Mouse (Mus musculus) frontal cortex, postnatal 14 days (tissue): ENCODE results near the gene Tstd3.
A peak's percentile ranks its signal among the peaks of the same experiment; 100 is the strongest.

Experiments
- DNase-seq, 2 experiments: peaks; one replicate each; pipeline ENCODE4 v3.0.0; 2022; ENCODE audit warnings: low spot score in 2 of 2

Tstd3 gene

DNA sequence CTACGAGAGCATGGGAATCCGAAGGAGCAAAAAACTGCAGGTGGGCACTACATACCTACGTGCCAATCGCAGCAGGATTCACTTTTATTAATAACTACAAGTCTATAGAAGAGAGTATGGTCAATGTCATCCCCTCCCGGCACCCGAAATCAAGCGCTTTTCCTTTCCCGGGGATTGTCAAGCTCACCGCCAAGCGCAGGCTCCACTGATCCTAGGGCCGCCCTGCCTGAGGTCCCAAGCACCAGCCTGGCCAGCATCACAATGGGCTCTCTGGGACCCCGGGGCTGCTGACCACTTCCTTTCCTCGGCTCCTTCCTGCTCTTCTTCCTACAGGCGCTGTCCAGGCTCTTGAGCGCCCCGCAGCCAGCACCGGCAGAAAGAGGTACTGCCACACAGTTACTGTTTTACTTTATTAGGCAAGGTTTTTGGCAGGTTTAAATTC, at the start of gene Tstd3, which contains the start of gene Usp45:
Gene Tstd3 (minus strand): TSS at position 350 of the 442 bp plus-strand sequence.
Gene Usp45 (plus strand): TSS at position 294 of the 442 bp plus-strand sequence.
- peak; percentile 70 to 84 for DNase-seq

- peak; percentile 14 to 23 for DNase-seq
These were observed 47.0 kb upstream of the Tstd3 start for GRCm38 (mm10) chr4:21814029-21814428.

DNA sequence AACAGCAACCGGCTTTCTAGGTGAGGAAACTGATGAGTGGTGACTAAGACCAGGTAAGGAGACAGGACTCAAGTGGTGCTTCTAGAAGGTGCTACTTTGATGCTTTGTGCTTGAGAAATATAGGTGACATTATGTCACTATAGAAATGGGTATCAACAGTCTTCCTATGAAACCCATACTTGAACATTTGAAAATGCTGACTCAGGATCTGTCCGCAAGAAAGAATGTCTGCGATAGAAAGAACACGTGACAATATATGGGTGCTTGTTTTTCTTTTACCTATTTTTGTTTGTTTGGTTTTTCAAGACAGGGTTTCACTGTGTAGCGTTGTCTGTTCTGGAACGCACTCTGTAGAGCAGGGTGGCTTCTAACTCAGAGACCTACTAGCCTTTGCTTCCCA, 45.6 kb upstream of the Tstd3 start:
- DNase-seq: no peak

GRCm38 (mm10) chr4:21810608-21811007, 43.6 kb upstream of the Tstd3 start:
- no peak for DNase-seq

DNA sequence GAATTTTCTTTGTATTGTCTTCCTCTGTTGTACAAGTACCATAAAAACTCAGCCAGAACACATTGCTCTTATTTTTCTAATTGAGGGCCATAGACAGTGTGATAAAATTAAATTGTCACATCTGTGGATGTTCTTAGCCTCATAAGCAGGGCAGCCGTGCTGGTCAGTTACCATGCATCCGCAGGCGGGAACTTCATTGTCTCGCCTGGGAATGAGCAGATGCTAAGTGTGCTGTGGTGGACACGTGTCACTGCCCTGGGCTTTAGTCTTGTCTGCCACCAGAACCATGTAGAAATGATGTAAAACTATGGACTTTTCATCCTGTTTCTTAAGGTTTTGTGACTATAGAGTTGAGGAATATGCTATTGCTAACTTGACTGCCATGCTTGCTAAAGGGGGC, 40.2 kb upstream of the Tstd3 start:
- DNase-seq: no peak

DNA sequence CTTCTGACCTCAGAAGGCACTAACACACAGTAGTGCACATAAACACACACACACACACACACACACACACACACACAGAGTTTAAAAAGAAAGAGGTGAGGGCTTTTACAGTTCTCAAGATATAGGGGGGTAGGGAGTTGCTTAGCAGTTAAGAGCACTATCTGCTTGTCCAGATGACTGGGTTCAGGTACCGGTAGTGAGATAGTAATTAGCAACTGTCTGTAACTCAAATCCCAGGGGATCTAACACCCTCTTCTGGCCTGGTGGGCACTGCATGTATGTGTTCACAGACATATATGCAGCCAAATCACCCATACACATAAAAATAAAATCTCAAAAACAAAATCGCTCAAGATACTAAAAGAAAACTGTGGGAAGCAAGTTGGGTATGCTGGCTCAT, 34.6 kb upstream of the Tstd3 start:
- no peak for DNase-seq

DNA sequence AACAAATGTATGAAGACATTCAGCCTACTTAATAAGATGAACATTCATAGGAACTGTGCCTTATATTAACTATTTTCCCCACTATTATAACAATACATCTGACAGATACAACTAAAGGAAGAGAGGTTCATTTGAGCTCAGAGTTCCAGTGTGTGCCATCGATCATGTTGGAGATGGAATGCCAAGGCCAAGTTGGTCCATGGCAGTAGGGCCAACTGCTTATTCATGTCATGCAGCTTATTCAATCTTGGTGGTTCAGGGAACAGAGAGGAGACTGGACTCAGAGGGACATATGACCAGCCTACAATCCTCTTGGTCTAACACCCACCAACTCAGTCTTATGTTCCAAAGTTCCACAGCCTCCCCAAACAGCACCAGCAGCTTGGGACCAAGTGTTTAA, 34.0 kb upstream of the Tstd3 start:
- DNase-seq: no peak

DNA sequence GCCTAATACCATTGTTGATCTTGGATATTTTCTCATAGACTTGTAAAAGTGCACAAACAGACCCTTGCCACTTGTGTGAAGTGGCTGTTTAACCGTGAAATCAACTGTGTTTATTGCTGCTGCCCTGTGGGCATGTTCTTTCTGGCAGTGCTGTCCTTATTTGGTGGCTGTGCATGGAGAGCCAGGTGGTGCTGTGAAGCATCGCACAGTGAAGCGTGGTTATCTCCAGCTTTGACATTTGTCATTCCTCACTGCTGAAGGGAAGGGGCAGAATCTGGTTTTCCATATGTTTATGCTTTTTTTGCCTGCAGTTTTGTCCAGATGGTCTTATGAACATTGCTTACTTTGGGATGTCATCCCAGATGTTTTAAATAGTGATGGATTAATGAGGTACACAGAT, 26.6 kb upstream of the Tstd3 start:
- no peak for DNase-seq

GRCm38 (mm10) chr4:21789836-21790235, 22.8 kb upstream of the Tstd3 start:
- no peak for DNase-seq

GRCm38 (mm10) chr4:21788903-21789302, 21.9 kb upstream of the Tstd3 start:
- DNase-seq: no peak

GRCm38 (mm10) chr4:21786268-21786667, 19.3 kb upstream of the Tstd3 start:
- no peak for DNase-seq

DNA sequence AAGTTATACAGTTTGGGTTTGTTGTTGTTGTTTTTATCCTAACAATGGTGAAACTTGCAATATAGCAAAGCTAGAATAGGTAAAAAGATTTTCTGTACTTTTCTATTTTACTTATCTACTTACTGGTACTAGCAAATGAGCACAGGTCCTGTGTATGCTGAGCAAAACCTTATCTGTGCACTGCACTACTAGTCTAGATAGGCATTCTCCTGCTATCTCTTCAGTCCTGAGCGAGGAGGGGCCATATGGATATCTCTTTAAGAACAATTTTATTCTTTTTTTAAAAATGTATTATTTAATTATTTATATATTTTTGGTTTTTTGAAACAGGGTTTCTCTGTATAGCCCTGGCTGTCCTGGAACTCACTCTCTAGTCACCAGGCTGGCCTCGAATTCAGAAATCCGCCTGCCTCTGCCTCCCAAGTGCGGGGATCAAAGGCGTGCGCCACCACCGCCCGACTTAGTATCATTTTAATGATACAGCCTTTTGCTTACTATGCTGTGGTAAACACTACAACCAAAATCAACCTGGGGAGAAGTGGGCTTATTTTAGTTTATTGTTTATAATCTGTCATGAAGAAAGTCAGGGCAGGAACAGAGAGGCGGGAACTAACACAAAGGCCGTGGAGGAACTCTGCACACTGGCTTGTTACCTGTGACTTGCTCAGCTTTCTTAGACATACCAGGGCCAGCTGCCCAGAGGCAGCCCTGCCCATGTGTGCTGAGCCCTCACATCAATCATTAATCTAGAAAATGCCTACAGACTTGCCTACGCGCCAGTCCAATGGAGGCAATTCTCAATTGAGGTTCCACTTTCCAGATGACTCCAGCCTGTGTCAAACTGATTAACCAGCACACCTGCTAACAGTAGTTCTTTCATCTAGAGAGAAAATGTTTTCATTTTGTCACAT, 14.1 kb upstream of the Tstd3 start:
- DNase-seq: no peak

- DNase-seq: no peak
These were observed 9.9 kb upstream of the Tstd3 start for GRCm38 (mm10) chr4:21776946-21777265.

DNA sequence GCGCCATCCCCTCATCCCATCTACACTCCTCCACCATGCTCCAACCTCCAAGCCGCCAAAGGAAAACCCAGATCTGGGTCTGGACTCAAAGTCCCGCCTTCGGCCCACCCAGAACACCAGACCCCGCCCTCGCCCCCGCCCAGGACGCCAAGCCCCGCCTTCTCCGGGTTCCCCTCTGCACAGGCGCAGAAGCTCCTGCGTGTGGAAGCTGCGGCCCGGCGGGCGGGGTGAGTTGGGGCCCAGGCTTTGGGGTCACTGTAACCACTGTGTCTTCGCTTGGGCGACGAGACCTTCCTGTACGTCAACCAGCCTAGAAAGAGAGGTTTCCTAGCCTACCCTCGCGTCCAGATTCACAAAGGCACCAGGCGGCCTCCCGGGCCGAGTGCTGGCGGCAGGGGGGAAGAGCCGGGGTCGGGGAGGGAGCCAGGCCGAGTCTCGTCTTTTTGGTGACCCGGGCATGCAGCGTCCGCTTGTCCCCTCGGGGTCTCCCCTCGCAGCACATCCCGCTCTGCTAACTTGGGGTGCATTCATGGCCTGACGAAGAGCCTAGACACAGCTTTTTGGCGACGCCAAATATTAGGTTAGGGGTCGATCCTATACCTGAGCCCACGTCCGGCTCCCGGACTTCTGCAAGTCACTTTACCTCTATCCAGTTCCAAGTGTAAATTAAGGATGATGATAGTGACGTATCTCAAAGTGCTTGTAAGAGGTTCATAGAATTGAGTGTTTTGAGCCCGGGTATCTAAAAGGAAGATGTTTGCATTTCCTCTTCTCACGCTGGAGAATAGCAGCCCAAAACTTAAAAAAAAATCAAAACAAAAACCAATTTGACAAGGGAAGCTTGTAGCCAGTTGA, 9.3 kb upstream of the Tstd3 start:
- DNase-seq: peak; percentile 75 to 83

- DNase-seq: no peak
These were observed 5.3 kb upstream of the Tstd3 start for GRCm38 (mm10) chr4:21772306-21772705.

GRCm38 (mm10) chr4:21771064-21771463, 4.1 kb upstream of the Tstd3 start:
- DNase-seq: no peak

DNA sequence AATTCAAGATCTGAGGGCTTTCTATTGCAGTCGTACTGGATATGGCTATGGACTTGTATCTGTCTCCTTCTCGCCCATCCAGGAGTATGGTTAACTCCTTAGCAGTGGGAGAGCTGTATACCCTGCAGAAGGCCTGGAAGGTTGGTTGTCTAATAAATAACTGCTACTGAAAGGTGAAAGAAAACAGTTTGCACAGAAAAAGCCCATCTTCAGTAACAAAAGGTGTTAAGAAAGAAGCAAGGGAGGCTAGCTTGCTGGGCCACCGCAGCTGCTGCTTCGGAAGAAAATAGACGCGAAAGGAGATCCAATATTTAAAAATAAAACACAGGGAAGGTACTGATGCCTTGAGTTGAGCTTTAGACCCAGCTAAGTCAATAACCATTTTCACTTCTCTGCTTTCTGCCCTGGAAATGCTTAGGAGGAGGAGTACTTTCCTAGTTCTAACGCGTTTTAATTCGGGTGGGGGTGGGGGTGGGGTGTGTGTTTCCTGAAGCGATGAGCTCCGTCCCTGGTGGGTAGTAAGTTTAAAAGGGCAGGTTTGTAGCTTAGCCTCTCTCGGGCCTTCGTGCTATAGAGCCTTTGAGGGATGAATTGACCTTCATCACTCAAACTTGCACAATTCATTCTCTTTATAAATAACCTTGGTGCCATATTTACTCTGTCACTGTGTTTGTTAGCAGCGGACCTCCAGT, 695 bp downstream of the Tstd3 start:
- DNase-seq: no peak

GRCm38 (mm10) chr4:21763827-21764226, 3.2 kb downstream of the Tstd3 start:
- no peak for DNase-seq

DNA sequence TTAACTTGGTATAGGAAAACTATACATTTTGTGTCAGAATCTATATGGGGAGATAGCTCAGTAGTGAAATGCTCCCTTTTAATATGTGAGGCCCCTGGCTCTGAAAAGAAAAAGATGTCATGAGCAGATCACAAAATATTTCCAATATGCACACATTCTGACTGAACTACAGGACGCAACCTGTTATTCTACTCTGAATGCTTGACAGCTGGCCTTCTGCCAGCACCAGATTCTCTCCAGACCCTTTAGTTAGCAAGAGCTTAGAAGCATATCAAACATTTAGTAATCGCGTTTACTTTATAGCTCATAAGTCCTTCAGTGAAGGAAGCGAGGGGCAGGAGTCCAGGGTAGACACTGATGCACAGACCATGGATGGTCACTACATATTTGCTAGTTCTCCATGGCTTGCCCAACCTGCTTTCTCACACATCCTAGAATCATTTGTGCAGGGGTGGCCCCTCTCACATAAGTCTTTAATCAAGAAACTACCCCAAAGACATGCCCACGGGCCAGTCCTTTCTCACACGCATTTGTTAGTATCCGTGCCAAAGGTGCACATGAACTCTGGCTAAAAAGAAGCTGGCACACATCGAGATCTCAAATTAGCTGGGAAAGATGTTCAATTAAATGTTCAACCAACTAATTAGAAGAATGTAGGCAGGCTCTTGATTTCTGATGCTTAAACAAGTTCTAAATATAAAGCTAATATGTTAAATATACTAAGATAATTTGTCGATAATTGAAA, 5.4 kb downstream of the Tstd3 start:
- no peak for DNase-seq

- no peak for DNase-seq
These were observed 8.2 kb downstream of the Tstd3 start for GRCm38 (mm10) chr4:21758860-21759259.

DNA sequence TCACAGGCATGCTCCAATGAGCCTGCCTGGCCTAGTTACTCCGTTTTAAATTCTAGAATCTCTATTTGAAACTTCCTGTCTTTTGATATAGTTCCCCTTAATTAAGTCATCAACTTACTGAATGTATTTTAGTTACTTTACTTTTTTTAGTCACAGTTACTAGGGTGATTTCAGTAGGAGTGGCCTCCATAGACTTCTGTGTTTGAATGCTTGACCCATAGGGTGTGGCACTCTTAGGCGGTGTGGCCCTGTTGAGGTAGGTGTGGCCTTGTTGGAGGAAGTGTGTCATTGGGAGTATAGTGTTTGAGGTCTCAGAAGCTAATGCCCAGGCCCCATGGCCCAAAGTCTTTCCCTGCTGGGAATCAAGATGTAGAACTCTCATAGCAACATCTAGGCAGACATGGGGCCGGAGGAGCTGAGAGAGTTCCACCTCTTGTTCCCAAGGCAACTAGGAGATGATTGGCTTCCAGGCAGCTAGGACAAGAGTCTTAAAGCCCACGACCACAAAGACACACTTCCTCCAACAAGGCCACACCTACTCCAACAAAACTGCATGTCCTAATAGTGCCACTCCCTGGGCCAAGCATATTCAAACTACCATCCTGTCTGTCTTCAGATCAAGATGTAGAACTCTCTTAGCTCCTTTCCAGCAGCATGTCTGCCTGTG, 11.8 kb downstream of the Tstd3 start:
- DNase-seq: no peak
